Mouse (Mus musculus) ES-E14 (cell line): Measurements from ENCODE around the gene Hist2h3b.
"Not testable (repeated sequence)": the region's sequence is repeated elsewhere in the genome, so short reads cannot be mapped to it uniquely, and the experiment has no call there.

Experiments
- CHD2 ChIP-seq: IDR thresholded peaks from 2 replicates; pipeline ENCODE4 v1.6.1; 2014; ENCODE audit warnings: mild to moderate bottlenecking, low read depth, low read length, inconsistent platforms
- HCFC1 ChIP-seq: IDR thresholded peaks from 2 replicates; pipeline ENCODE4 v1.6.1; 2012; ENCODE audit warnings: low read length, inconsistent platforms, borderline replicate concordance; ENCODE audit not compliant: insufficient read depth
- MAFK ChIP-seq: IDR thresholded peaks from 2 replicates; pipeline ENCODE4 v1.6.1; 2014; ENCODE audit warnings: mild to moderate bottlenecking, low read depth, low read length, inconsistent platforms; ENCODE audit not compliant: insufficient read depth
- ZC3H11A ChIP-seq: IDR thresholded peaks from 2 replicates; pipeline ENCODE4 v1.6.1; 2012; ENCODE audit warnings: low read depth, mild to moderate bottlenecking, inconsistent platforms, low read length, borderline replicate concordance
- ZNF384 ChIP-seq: IDR thresholded peaks from 2 replicates; pipeline ENCODE4 v1.6.1; 2012; ENCODE audit warnings: low read depth, low read length, inconsistent platforms

- TF ChIP-seq CHD2, ZNF384, MAFK, HCFC1, ZC3H11A: not testable (repeated sequence)
These were observed 29.3 kb upstream of the Hist2h3b start, which contains the start of gene Hist2h3c2 for GRCm38 (mm10) chr3:96238954-96239793.
